ENCODE assay signal across 27 mouse cellular contexts in genomic region chr11:90360536-90360935, GRCm38 (mm10). TPM values are rescaled to one million over a fixed set of nuclear protein-coding genes. Genes with fewer than 3 reads are reported as not detected.
DNase-seq lines count a peak whose midpoint lies in the region; ATAC-seq and TF ChIP-seq lines count a peak whose summit lies in the region.
"Had no signal": no experiment of that assay in that cellular context is flagged by ENCODE, and none has a peak within 500 bp of the region (broad histone marks: within the 10 kb centered on the region; RNA-seq: fewer than 3 reads in every experiment).

No protein-coding gene starts in this region.

- WGBS in forebrain, postnatal 0 days, result 89% methylated on average over 5 of the region's 5 CpGs
- WGBS in forebrain, embryonic 14.5 days, result 92% methylated on average over 5 of the region's 5 CpGs

- no peak overlapping the region for H3K4me3 ChIP-seq in forebrain, postnatal 0 days (ENCODE audit: low read depth, low read length)
- no peak overlapping the region for H3K4me3 ChIP-seq in forebrain, embryonic 14.5 days (ENCODE audit: low read depth, low read length)
- H3K4me3 ChIP-seq in layer of hippocampus, adult 2 months, result no peak overlapping the region
- H3K4me3 ChIP-seq: embryonic facial prominence, embryonic 13.5 days; embryonic facial prominence, embryonic 15.5 days; erythroblast, embryonic 14.5 days; forebrain, embryonic 10.5 days; forebrain, embryonic 12.5 days; forebrain, embryonic 15.5 days had no signal

- H3K36me3 ChIP-seq in forebrain, postnatal 0 days (ENCODE audit: insufficient read depth), result no peaks in the 10 kb centered on the region
- no peaks in the 10 kb centered on the region for H3K36me3 ChIP-seq in forebrain, embryonic 14.5 days (ENCODE audit: control insufficient read depth, insufficient read depth, low read length)
- H3K36me3 ChIP-seq: embryonic facial prominence, embryonic 13.5 days; embryonic facial prominence, embryonic 15.5 days; forebrain, embryonic 10.5 days; forebrain, embryonic 12.5 days; forebrain, embryonic 15.5 days; G1E had no signal

- H3K4me2 ChIP-seq in forebrain, postnatal 0 days (ENCODE audit: low read depth), result no peak overlapping the region
- no peak overlapping the region for H3K4me2 ChIP-seq in forebrain, embryonic 14.5 days (ENCODE audit: low read length)
- H3K4me2 ChIP-seq: embryonic facial prominence, embryonic 13.5 days; embryonic facial prominence, embryonic 15.5 days; forebrain, embryonic 12.5 days; forebrain, embryonic 15.5 days had no signal

- TF ChIP-seq CTCF in forebrain, postnatal 0 days (IDR thresholded peaks at IDR 0.05; ENCODE audit: low read depth), result no peak
- TF ChIP-seq CTCF in layer of hippocampus, adult 2 months (conservative IDR thresholded peaks at IDR 0.05), result no peak

- DNase-seq in forebrain, postnatal 0 days, result peak; percentile 56
- no peak for DNase-seq in forebrain, embryonic 14.5 days (ENCODE audit: low spot score)
- no peak for DNase-seq in layer of hippocampus, adult 2 months (ENCODE audit: low spot score in 2 of 2)
- DNase-seq in layer of hippocampus, postnatal 36 days, result no peak
- DNase-seq in brain, adult 2 months (ENCODE audit: low read depth, low spot score), result peak; percentile 56
- DNase-seq: adrenal gland, adult 8-10 months; adrenal gland, postnatal 14 days; adrenal gland, postnatal 36 days; B cell, adult 2 months; cerebellum, adult 11 months; cerebellum, adult 18-20 months; cerebellum, adult 8-10 months; cerebellum, adult 9-11 months; cerebellum, postnatal 14 days; cerebellum, postnatal 36 days; embryo, embryonic 11 days had no signal

- H3K4me1 ChIP-seq in forebrain, postnatal 0 days (ENCODE audit: insufficient read depth), result 0 out of 2 replicates have a peak, but pooled peaks cover 3% of the 10 kb centered on the region
- H3K4me1 ChIP-seq in forebrain, embryonic 14.5 days (ENCODE audit: control insufficient read depth, insufficient read depth, low read length), result peaks cover 10% of the 10 kb centered on the region; the same call in 1 of the 2 replicates

- H3K27ac ChIP-seq in forebrain, postnatal 0 days (ENCODE audit: low read depth, low read length), result no peak overlapping the region
- no peak overlapping the region for H3K27ac ChIP-seq in forebrain, embryonic 14.5 days (ENCODE audit: low read depth, low read length)
- 0 out of 2 replicates have a peak overlapping the region, but pooled peaks have one; percentile 18 for H3K27ac ChIP-seq in layer of hippocampus, adult 2 months
- H3K27ac ChIP-seq: embryonic facial prominence, embryonic 13.5 days; embryonic facial prominence, embryonic 15.5 days; forebrain, embryonic 10.5 days; forebrain, embryonic 12.5 days; forebrain, embryonic 15.5 days had no signal

- peak; percentile 24 for ATAC-seq in forebrain, postnatal 0 days
- no peak for ATAC-seq in forebrain, embryonic 14.5 days
- ATAC-seq: activated CD4-positive, CD25-positive, alpha-beta regulatory T cell, adult 4 months; CD4-positive, CD25-positive, alpha-beta regulatory T cell, adult 4 months; forebrain, embryonic 15.5 days; Patski had no signal

- H3K27me3 ChIP-seq in forebrain, postnatal 0 days (ENCODE audit: insufficient read depth, low read length), result no peaks in the 10 kb centered on the region
- H3K27me3 ChIP-seq in forebrain, embryonic 14.5 days (replicated peaks; ENCODE audit: control insufficient read depth, insufficient read depth, low read length), result no peaks in the 10 kb centered on the region
- H3K27me3 ChIP-seq: CH12.LX; embryonic facial prominence, embryonic 13.5 days; embryonic facial prominence, embryonic 15.5 days; forebrain, embryonic 15.5 days had no signal

- no peak overlapping the region for H3K9ac ChIP-seq in forebrain, postnatal 0 days
- H3K9ac ChIP-seq in forebrain, embryonic 14.5 days (ENCODE audit: low read length), result no peak overlapping the region
- H3K9ac ChIP-seq: embryonic facial prominence, embryonic 13.5 days; embryonic facial prominence, embryonic 15.5 days; forebrain, embryonic 12.5 days; forebrain, embryonic 15.5 days had no signal

- H3K9me3 ChIP-seq in forebrain, postnatal 0 days (ENCODE audit: low read length), result no peaks in the 10 kb centered on the region
- H3K9me3 ChIP-seq in forebrain, embryonic 14.5 days (replicated peaks; ENCODE audit: control insufficient read depth, low read length), result no peaks in the 10 kb centered on the region
- H3K9me3 ChIP-seq: embryonic facial prominence, embryonic 13.5 days; embryonic facial prominence, embryonic 15.5 days; forebrain, embryonic 10.5 days; forebrain, embryonic 12.5 days; forebrain, embryonic 15.5 days had no signal

RNA-seq across cellular contexts. Expression of gene Hlf, which starts 30.2 kb away (rescaled TPM):
- total RNA-seq in forebrain, postnatal 0 days (2014; rRNA removed), result 5.7 and 6.8 TPM in 2 replicates
- polyA plus RNA-seq in forebrain, postnatal 0 days (2015; fragmentation: Nextera tagmentation; extraction: Ambion mirVana), result 5.5 and 9.7 TPM in 2 replicates
- 3.5 and 4.9 TPM in 2 replicates for polyA plus RNA-seq in forebrain, embryonic 14.5 days (2014; fragmentation: Nextera tagmentation; extraction: Ambion mirVana)
- total RNA-seq in layer of hippocampus, adult 2 months (2021), result 10 to 100 TPM; 87.7 to 88.2 TPM
- 10 to 100 TPM; 81.2 to 96.8 TPM for total RNA-seq in layer of hippocampus, postnatal 36 days (2021)
- polyA plus RNA-seq: G1E had no signal

Comparison
In these comparisons a context has a peak if more than half of its experiments do, and no peak if none do; other contexts are left out.
1. DNase-seq: peak in forebrain, postnatal 0 days (single experiment) and brain, adult 2 months (single experiment); none in forebrain, embryonic 14.5 days (single experiment), layer of hippocampus, adult 2 months (0 of 2) and layer of hippocampus, postnatal 36 days (0 of 2).
2. RNA of gene Hlf, which starts 30.2 kb away (total RNA-seq): 81.2 to 96.8 TPM in layer of hippocampus, postnatal 36 days and 87.7 to 88.2 TPM in layer of hippocampus, adult 2 months; 5.7 to 6.8 TPM in forebrain, postnatal 0 days; every median in the first group is over 10 times any median in the second.